Mouse (Mus musculus): Measurements from ENCODE around the gene Zfp790. TPM values are rescaled to one million over a fixed set of nuclear protein-coding genes. Genes with fewer than 3 reads are reported as not detected.
A peak's percentile ranks its signal among the peaks of the same experiment; 100 is the strongest.
"Not testable (repeated sequence)": the region's sequence is repeated elsewhere in the genome, so short reads cannot be mapped to it uniquely, and the experiment has no call there.

Zfp790 gene
- total RNA-seq, 2 experiments from 2014 or later, result 18.9 to 23.2 TPM

DNA sequence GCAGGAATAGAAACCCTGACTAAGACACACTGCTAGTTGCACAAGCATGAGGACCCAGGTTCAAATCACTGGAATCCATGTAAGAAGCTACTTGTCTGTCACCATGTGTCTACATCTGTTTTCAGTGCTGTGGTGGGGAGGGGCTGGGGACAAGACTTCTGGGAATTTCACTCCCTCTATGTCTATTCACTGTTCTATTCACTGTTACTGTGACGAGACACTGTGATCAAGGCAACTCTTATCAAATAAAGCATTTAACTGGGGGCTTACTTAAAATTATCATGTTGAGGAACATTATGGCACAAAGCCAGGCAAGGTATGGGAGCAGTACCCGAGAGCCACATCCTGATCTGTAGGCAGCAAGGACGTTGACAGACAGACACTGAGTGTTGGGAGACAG, 23.3 kb downstream of the Zfp790 start:
- DNase-seq (ENCODE audit: low spot score in 2 of 2), result no peak

- DNase-seq (ENCODE audit: low spot score in 2 of 2), result no peak
Observed at GRCm38 (mm10) chr7:29842105-29842504, 26.2 kb downstream of the Zfp790 start.

DNA sequence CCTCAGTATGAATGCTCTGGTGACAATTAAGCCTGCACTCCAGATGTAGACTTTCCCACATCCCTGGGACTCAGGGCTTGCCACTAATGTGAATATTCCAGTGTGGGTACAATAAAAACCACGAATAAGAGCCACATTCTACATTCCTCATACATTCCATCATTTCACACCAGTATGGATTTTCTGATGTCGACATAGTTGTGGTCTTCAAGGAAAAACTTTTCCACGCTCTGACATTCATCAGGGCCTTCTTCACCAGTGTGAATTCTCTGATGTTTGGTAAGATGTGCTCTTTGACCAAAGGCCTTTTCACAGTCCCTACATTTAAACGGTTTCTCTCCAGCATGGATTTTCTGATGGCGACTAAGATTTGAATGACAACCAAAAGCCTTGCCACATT, 28.7 kb downstream of the Zfp790 start:
- DNase-seq (ENCODE audit: low spot score in 2 of 2), result no peak

- DNase-seq (ENCODE audit: low spot score in 2 of 2), result no peak
Observed at GRCm38 (mm10) chr7:29852831-29853218, 36.9 kb downstream of the Zfp790 start.

DNA sequence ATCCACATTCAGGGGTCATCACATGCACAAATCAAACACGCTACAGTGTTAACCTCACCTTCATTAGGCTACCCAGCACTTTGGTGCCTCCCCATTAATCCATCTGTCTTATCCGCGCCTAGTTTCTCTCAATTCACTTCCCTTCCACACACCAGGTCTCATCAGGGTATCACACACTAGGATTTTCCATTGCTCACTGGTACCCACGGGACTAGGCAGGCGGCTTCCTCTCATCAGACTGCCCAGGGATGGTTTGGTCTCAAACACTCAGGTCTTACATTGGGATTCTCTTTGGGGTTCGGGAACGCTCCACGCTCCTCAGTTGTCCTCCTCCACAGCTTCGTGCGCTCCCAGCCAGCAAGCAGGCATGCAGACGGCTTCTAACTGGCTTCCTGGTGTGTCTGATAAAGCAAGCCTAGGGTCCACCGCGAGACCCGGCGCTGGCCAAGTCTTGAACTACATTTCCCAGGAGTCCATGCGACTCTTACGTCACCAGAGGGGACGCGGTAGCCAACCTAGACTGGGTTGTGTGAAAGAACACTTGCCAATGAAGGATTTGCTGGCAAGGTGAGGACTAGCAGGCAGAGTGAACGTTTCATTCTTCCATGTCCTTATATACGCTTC, 37.4 kb downstream of the Zfp790 start, which contains the start of gene Zfp940:
Gene Zfp940 (minus strand): TSS at position 451 of the 624 bp plus-strand sequence.
- peak; percentile 86 to 89 for DNase-seq (ENCODE audit: low spot score in 2 of 2)

- DNase-seq (ENCODE audit: low spot score in 2 of 2), result peak; percentile 86 to 88
Observed at GRCm38 (mm10) chr7:29859532-29860517, 43.9 kb downstream of the Zfp790 start, which contains the start of gene Zfp420. Gene Zfp420, plus strand, starts transcription at chr7:29859979.

DNA sequence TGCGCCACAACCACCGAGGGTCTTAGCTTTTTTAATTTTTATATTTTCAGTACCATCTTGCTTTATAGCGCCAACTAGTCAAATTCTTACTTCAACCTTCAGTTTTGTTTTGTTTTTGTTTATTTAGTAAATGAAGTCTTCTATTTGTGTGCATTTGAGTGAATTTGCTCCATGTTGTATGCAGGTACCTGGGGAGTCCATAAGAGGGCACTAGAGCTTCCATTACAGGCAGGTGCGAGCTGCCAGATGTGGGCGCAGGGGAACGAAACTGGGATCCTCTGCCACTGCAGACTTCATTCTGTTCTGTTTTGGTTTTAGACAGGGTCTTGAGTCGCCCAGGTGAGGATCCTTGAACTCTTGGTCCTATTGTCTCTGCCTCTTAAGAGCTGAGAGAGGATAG, 45.7 kb downstream of the Zfp790 start:
- no peak for DNase-seq (ENCODE audit: low spot score in 2 of 2)

DNA sequence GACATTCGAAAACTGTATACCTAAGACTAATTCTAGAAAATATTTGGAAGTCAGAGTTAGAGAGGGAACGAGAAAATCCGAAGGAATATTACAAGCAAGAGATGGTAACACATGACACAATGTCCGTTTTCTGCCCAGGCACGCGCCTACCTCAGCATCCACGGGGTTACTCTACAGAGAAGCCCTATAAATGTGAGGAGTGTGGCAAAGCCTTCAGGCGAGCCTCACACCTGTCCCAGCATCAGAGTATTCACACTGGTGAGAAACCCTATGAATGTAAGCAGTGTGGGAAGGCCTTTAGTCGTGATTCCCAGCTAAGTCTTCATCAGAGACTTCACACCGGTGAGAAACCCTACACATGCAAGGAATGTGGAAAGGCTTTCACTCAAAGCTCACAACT, 58.3 kb downstream of the Zfp790 start:
- DNase-seq (ENCODE audit: low spot score in 2 of 2), result no peak

DNA sequence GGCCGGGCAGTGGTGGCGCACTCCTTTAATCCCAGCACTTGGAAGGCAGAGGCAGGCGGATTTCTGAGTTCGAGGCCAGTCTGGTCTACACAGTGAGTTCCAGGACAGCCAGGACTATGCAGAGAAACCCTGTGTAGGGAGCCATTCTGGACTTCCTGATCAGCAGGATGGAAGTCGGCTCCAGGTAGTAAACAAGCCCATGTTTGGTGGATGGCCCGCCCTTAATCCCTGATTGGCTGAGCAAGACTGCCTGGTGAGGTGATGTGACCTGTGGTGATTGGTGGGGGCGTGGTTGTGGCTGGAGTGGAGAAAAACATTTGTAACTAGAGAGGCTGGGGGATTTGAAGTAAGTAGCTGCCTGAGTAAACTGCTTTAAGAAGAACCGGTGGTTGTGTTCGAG, 61.6 kb downstream of the Zfp790 start:
- not testable (repeated sequence) for DNase-seq (ENCODE audit: low spot score in 2 of 2)

GRCm38 (mm10) chr7:29880056-29880455, 64.1 kb downstream of the Zfp790 start:
- no peak for DNase-seq (ENCODE audit: low spot score in 2 of 2)

Small RNA genes lying within 50 kb of the gene (microRNA-seq; reads per million reads assigned to microRNA genes)
- 1.6 to 5.1 reads per million in 2 experiments for gene Mir1964

Other genes with a start within 250 kb of the Zfp790 start
- gene Catsperg2, start 89.1 kb upstream of the Zfp790 start, total RNA-seq (2021), result under 1 TPM; 0.18 to 0.42 TPM
- 10 to 100 TPM; 15.8 to 17.9 TPM for gene Zfp84, start 47.6 kb upstream of the Zfp790 start, total RNA-seq (2021)
- gene Zfp30, start 32.1 kb upstream of the Zfp790 start, total RNA-seq (2021), result 10 to 100 TPM; 11.0 to 11.3 TPM
- gene Zfp940, start 37.6 kb downstream of the Zfp790 start, total RNA-seq (2021), result 10 to 100 TPM; 17.1 to 24.1 TPM
- gene Zfp420, start 43.9 kb downstream of the Zfp790 start, total RNA-seq (2021), result 10 to 100 TPM; 14.0 to 14.4 TPM
- 10 to 100 TPM; 20.0 to 21.3 TPM for gene Zfp27, start 90.5 kb downstream of the Zfp790 start, total RNA-seq (2021)
- 1 to 10 TPM; 9.0 to 9.3 TPM for gene Zfp383, start 92.1 kb downstream of the Zfp790 start, total RNA-seq (2021)
- gene Zfp74, start 138.0 kb downstream of the Zfp790 start, total RNA-seq (2021), result 10 to 100 TPM; 21.3 to 22.0 TPM
- 1 to 10 TPM; 4.7 to 5.9 TPM for gene Zfp568, start 167.8 kb downstream of the Zfp790 start, total RNA-seq (2021)
- gene Zfp14, start 235.3 kb downstream of the Zfp790 start, total RNA-seq (2021), result 1 to 10 TPM; 8.5 to 8.7 TPM

Measured in layer of hippocampus, postnatal 10 days (tissue).